Mouse (Mus musculus): Measurements from ENCODE around the gene Ctnnbl1.

GRCm38 (mm10) chr2:157770761-157771160 lies 33.6 kb downstream of the Ctnnbl1 start:
- TF ChIP-seq ETS1 (conservative IDR thresholded peaks at IDR 0.05; ENCODE audit: low read depth, low read length) (no peak), POLR2A (IDR thresholded peaks at IDR 0.05; ENCODE audit: low read depth, low read length) (no peak), KAT2A (IDR thresholded peaks at IDR 0.05; ENCODE audit: insufficient replicate concordance, low read length) (no peak), MAZ (IDR thresholded peaks at IDR 0.05; ENCODE audit: low read depth, low read length) (no peak), BHLHE40 (IDR thresholded peaks at IDR 0.05; ENCODE audit: low read depth, low read length) (no peak), ZMIZ1 (IDR thresholded peaks at IDR 0.05; ENCODE audit: low read depth, low read length) (no peak), USF1 (IDR thresholded peaks at IDR 0.05; ENCODE audit: low read depth, low read length) (no peak)
